Mouse (Mus musculus): ENCODE data around the gene D430041D05Rik. TPM values are rescaled to one million over a fixed set of nuclear protein-coding genes. Genes with fewer than 3 reads are reported as not detected.

Gene D430041D05Rik
- polyA plus RNA-seq, 1 experiment from 2014 or later: 0.12 TPM

DNA sequence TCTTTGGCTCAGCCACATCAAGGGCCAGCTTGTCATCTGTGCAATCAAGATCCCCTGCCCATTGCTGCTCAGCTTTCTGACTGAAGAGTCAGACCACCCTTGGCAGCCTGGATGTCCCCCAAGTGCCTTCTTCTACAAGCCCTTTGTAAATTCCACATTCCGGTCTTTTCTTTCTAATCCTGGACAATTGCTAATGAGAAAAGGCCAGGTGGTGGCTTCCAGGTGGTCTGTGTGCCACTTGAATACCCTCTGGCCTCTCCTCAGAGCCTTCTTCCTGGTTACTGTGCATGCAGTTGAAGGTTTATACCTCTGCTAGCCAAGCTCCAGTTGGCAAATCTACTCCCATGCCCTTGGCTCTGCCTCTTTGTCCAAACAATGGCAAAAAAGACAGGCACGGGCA is 92.6 kb downstream of the D430041D05Rik start:
- ATAC-seq: no peak
- no peak overlapping the region for H3K27ac ChIP-seq (ENCODE audit: low read length)
- WGBS: 71% methylated on average over 2 of the region's 2 CpGs
- no peaks in the 10 kb centered on the region for H3K36me3 ChIP-seq (ENCODE audit: control insufficient read depth, insufficient read depth, low read length)
- no peaks in the 10 kb centered on the region for H3K4me1 ChIP-seq (ENCODE audit: control insufficient read depth, insufficient read depth, low read length)
- H3K4me2 ChIP-seq (ENCODE audit: low read depth, low read length): no peak overlapping the region
- no peak overlapping the region for H3K9ac ChIP-seq (ENCODE audit: low read depth, low read length)
- H3K4me3 ChIP-seq (ENCODE audit: low read length): no peak overlapping the region
- H3K27me3 ChIP-seq (replicated peaks; ENCODE audit: control insufficient read depth, insufficient read depth, low read length): no peaks in the 10 kb centered on the region
- no peaks in the 10 kb centered on the region for H3K9me3 ChIP-seq (ENCODE audit: control insufficient read depth, low read length)

DNA sequence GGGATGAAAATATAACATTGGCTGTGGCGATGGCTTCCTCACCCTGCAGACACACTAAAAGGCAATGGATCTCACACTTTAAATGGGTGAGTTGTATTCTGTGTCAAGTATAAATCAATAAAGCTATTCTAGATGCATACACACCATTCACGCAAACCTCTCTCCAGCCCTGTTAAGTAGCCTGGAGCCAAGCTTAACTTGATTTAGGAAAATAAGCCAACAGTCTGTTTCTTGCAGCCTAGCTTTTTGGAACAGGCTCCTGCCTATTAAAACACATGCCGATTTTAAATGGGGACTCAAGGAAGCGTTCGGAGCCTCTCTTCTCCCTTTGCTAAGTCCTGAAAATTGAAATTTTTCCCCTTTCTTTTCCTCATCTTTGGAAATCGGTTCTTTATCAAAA is 93.2 kb downstream of the D430041D05Rik start:
- no peak overlapping the region for H3K9ac ChIP-seq (ENCODE audit: low read depth, low read length)
- 77% methylated on average over 6 of the region's 6 CpGs for WGBS
- no peaks in the 10 kb centered on the region for H3K36me3 ChIP-seq (ENCODE audit: control insufficient read depth, insufficient read depth, low read length)
- H3K9me3 ChIP-seq (ENCODE audit: control insufficient read depth, low read length): no peaks in the 10 kb centered on the region
- no peak overlapping the region for H3K4me3 ChIP-seq (ENCODE audit: low read length)
- H3K4me2 ChIP-seq (ENCODE audit: low read depth, low read length): no peak overlapping the region
- no peaks in the 10 kb centered on the region for H3K4me1 ChIP-seq (ENCODE audit: control insufficient read depth, insufficient read depth, low read length)
- H3K27ac ChIP-seq (ENCODE audit: low read length): no peak overlapping the region
- ATAC-seq: no peak
- H3K27me3 ChIP-seq (replicated peaks; ENCODE audit: control insufficient read depth, insufficient read depth, low read length): no peaks in the 10 kb centered on the region

DNA sequence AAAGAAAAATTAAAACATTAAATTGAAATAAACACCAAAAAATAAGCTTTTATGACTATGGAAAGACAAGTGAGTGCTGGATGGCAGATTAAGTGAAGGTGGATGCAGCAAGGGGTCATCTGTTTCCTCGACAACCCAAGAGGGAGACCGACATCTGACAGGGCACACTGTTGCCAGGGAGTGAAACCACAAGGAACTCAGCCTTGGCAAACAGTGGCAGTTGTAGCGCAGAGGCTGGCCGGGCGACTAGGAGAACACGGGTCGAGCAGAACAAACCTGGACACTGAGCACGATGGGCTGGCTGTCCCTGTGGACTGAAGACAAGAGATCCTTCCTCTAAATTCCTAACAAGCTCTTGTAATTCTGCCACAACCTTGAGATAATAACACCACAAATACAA is 94.3 kb downstream of the D430041D05Rik start:
- Histone ChIP-seq H3K9me3 (ENCODE audit: control insufficient read depth, low read length) (no peaks in the 10 kb centered on the region), H3K9ac (ENCODE audit: low read depth, low read length) (no peak overlapping the region), H3K4me1 (ENCODE audit: control insufficient read depth, insufficient read depth, low read length) (no peaks in the 10 kb centered on the region), H3K4me2 (ENCODE audit: low read depth, low read length) (no peak overlapping the region), H3K4me3 (ENCODE audit: low read length) (no peak overlapping the region), H3K36me3 (ENCODE audit: control insufficient read depth, insufficient read depth, low read length) (no peaks in the 10 kb centered on the region), H3K27me3 (replicated peaks; ENCODE audit: control insufficient read depth, insufficient read depth, low read length) (no peaks in the 10 kb centered on the region), H3K27ac (ENCODE audit: low read length) (no peak overlapping the region)
- WGBS: 75% methylated on average over 8 of the region's 8 CpGs
- ATAC-seq: no peak

DNA sequence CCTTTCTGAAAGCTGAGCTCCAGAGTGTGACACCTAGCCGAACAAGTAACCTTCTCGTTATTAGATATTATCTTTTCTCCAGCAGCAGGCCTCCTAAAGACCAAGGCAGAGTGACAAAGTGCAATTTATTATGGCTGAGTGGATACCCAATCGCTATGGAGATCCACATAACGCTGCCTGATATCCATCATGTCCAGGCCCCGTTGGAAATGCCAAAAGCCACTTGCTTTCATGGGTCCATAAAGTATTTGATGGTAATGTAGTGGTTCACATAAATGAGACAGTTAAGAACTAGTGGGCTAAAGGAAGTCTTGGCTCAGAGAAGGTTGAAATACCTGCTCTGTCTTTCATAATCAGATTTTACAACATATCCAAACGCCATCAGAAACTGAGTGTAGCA is 97.6 kb downstream of the D430041D05Rik start:
- no peak for ATAC-seq
- H3K4me3 ChIP-seq (ENCODE audit: low read length): no peak overlapping the region
- no peaks in the 10 kb centered on the region for H3K4me1 ChIP-seq (ENCODE audit: control insufficient read depth, insufficient read depth, low read length)
- 83% methylated on average over 6 of the region's 6 CpGs for WGBS
- no peaks in the 10 kb centered on the region for H3K27me3 ChIP-seq (replicated peaks; ENCODE audit: control insufficient read depth, insufficient read depth, low read length)
- H3K4me2 ChIP-seq (ENCODE audit: low read depth, low read length): no peak overlapping the region
- no peaks in the 10 kb centered on the region for H3K36me3 ChIP-seq (ENCODE audit: control insufficient read depth, insufficient read depth, low read length)
- no peak overlapping the region for H3K9ac ChIP-seq (ENCODE audit: low read depth, low read length)
- no peak overlapping the region for H3K27ac ChIP-seq (ENCODE audit: low read length)
- H3K9me3 ChIP-seq (ENCODE audit: control insufficient read depth, low read length): no peaks in the 10 kb centered on the region

DNA sequence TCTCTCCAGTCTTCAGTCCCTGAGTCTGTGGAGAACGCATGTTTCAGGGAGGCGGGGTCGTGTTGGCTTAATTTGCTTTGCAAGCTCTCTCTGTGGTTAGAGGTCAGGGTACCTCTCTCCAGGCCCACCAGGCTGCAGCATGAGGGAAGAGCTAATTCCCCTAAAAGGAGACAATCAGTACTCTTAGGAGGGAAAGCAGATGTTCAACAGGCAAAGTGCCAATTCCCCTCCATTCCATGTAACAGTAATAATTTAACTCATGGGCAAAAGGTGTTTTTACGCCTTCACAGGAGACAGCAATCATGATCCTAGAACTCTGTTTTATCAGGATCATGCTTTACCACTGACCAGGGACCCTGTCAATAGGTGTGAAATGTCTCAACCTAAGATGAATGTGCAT is 103.7 kb downstream of the D430041D05Rik start:
- no peak overlapping the region for H3K27ac ChIP-seq (ENCODE audit: low read length)
- H3K9ac ChIP-seq (ENCODE audit: low read depth, low read length): no peak overlapping the region
- H3K4me1 ChIP-seq (ENCODE audit: control insufficient read depth, insufficient read depth, low read length): peaks cover 2% of the 10 kb centered on the region; the same call in 1 of the 2 replicates
- ATAC-seq: no peak; the same call in 1 of the 2 replicates
- 40% methylated on average over 4 of the region's 4 CpGs for WGBS
- no peaks in the 10 kb centered on the region for H3K27me3 ChIP-seq (replicated peaks; ENCODE audit: control insufficient read depth, insufficient read depth, low read length)
- H3K9me3 ChIP-seq (ENCODE audit: control insufficient read depth, low read length): no peaks in the 10 kb centered on the region
- no peak overlapping the region for H3K4me2 ChIP-seq (ENCODE audit: low read depth, low read length)
- no peaks in the 10 kb centered on the region for H3K36me3 ChIP-seq (ENCODE audit: control insufficient read depth, insufficient read depth, low read length)
- H3K4me3 ChIP-seq (ENCODE audit: low read length): no peak overlapping the region

DNA sequence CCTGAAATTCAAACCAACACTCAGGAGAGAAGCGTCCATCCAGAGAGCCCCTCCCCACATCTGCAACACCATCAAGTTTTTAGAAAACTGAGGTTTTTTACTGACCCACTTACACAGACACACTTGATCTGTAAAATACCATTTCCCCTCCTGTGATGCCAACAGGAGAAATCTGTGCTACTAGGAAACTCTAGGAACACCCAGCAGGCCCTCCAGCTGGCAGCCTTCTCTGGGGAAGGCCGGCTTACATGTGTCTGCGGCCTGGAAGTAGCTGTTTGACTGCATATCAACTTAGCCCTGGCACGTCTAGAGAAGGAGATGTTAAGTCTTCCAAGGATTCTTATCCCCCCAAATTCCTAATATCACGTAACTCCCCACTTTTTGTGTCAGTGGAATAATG is 105.1 kb downstream of the D430041D05Rik start:
- H3K9ac ChIP-seq (ENCODE audit: low read depth, low read length): no peak overlapping the region
- WGBS: 77% methylated on average over 5 of the region's 5 CpGs
- H3K4me3 ChIP-seq (ENCODE audit: low read length): no peak overlapping the region
- H3K27ac ChIP-seq (ENCODE audit: low read length): no peak overlapping the region
- H3K27me3 ChIP-seq (replicated peaks; ENCODE audit: control insufficient read depth, insufficient read depth, low read length): no peaks in the 10 kb centered on the region
- H3K4me2 ChIP-seq (ENCODE audit: low read depth, low read length): no peak overlapping the region
- ATAC-seq: no peak
- H3K4me1 ChIP-seq (ENCODE audit: control insufficient read depth, insufficient read depth, low read length): peaks cover 2% of the 10 kb centered on the region; the same call in 1 of the 2 replicates
- H3K36me3 ChIP-seq (ENCODE audit: control insufficient read depth, insufficient read depth, low read length): no peaks in the 10 kb centered on the region
- H3K9me3 ChIP-seq (ENCODE audit: control insufficient read depth, low read length): no peaks in the 10 kb centered on the region

DNA sequence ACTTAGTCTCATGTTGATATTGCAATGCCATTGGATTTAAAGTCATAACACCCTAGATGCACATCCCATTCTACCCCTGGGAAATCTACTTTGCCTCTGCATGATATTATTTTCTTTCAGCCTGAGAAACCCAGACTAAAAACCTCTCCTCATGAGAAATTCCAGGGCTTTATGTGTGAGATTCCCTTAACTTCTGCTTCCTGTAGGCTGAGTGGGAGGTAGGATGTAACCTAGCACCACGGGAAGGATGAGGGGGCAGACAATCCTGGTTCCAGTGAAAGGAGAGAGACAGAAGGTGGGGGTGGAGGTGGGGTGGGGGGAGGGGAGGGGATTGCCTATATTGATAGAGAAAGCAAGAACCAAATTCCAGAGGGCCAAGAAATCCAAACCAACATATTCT is 110.9 kb downstream of the D430041D05Rik start:
- no peaks in the 10 kb centered on the region for H3K36me3 ChIP-seq (ENCODE audit: control insufficient read depth, insufficient read depth, low read length)
- no peaks in the 10 kb centered on the region for H3K27me3 ChIP-seq (replicated peaks; ENCODE audit: control insufficient read depth, insufficient read depth, low read length)
- H3K4me1 ChIP-seq (ENCODE audit: control insufficient read depth, insufficient read depth, low read length): no peaks in the 10 kb centered on the region
- H3K9ac ChIP-seq (ENCODE audit: low read depth, low read length): no peak overlapping the region
- no peak overlapping the region for H3K27ac ChIP-seq (ENCODE audit: low read length)
- H3K9me3 ChIP-seq (ENCODE audit: control insufficient read depth, low read length): no peaks in the 10 kb centered on the region
- ATAC-seq: no peak
- no peak overlapping the region for H3K4me3 ChIP-seq (ENCODE audit: low read length)
- 75% methylated on average over 1 of the region's 1 CpGs for WGBS
- H3K4me2 ChIP-seq (ENCODE audit: low read depth, low read length): no peak overlapping the region

DNA sequence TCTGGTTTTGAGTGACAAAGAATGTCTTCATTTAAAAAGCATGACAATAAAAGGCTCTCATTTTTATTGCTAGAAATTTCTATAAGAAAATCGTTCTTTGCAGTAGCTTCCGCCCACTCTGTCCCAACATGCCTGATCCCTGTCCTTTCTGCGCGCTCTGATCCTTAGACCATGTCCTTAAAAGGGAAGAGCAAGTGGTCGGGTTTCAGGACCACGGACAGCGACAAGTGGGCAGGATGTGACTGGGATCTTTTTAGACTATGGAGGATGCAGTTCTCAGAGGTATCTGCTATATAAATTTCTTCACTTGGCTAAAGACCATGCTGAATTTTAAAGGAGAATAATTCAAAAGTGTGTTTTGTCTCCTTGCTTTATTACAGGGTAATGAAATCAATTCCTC is 111.7 kb downstream of the D430041D05Rik start:
- Histone ChIP-seq H3K9ac (ENCODE audit: low read depth, low read length) (no peak overlapping the region), H3K4me2 (ENCODE audit: low read depth, low read length) (no peak overlapping the region), H3K4me1 (ENCODE audit: control insufficient read depth, insufficient read depth, low read length) (no peaks in the 10 kb centered on the region), H3K36me3 (ENCODE audit: control insufficient read depth, insufficient read depth, low read length) (no peaks in the 10 kb centered on the region), H3K27me3 (replicated peaks; ENCODE audit: control insufficient read depth, insufficient read depth, low read length) (no peaks in the 10 kb centered on the region), H3K27ac (ENCODE audit: low read length) (no peak overlapping the region), H3K4me3 (ENCODE audit: low read length) (no peak overlapping the region), H3K9me3 (ENCODE audit: control insufficient read depth, low read length) (no peaks in the 10 kb centered on the region)
- no peak for ATAC-seq
- WGBS: 12% methylated on average over 7 of the region's 7 CpGs

DNA sequence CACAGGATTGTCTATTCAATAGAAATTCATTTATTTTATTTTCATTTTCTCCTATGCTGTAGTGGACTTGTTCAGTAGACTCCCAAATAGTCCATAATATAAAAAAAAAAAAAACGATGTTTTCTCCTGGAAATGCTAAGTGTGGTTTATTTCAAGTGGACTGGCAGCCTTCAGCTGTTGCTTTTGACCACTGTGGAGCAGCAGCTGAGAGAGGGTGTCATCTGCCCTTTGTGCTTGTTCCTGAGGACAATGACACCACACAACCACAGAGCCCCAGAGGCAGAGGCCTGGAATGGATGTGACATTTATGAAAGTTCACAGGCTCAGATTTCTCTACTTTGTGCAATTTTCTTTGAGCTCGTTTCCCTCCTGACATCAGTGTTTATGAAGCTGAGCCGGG is 124.0 kb downstream of the D430041D05Rik start:
- 69% methylated on average over 3 of the region's 3 CpGs for WGBS

DNA sequence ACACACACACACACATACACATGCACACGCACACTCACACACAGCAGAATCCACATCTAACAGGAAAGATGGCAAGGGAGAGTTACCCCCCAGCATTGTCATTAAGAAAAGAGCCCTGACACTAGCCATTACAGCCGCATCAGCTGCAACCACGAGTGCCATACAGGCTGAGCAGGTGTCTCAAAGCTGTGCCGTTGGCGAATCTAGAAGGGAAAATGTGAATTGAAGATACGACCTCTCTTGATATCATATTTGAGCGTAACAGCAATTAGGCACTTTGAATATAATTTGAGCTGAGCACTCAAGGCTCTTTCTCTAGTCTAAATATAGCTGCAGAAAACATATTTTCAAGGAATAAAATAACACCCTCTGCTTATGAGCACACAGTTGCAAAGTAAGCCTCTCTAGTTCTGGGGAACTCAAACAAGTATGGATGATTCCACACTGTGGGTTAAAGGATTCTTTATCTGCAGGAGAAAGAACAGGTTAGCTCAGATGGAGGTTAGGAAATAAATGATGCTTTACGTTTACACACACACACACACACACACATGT is 127.3 kb downstream of the D430041D05Rik start:
- 90% methylated on average over 8 of the region's 8 CpGs for WGBS
- H3K9ac ChIP-seq (ENCODE audit: low read depth, low read length): no peak overlapping the region
- no peak overlapping the region for H3K27ac ChIP-seq (ENCODE audit: low read length)
- no peak overlapping the region for H3K4me2 ChIP-seq (ENCODE audit: low read depth, low read length)
- H3K9me3 ChIP-seq (ENCODE audit: control insufficient read depth, low read length): no peaks in the 10 kb centered on the region
- H3K4me1 ChIP-seq (ENCODE audit: control insufficient read depth, insufficient read depth, low read length): no peaks in the 10 kb centered on the region
- no peaks in the 10 kb centered on the region for H3K36me3 ChIP-seq (ENCODE audit: control insufficient read depth, insufficient read depth, low read length)
- no peak for ATAC-seq
- no peak overlapping the region for H3K4me3 ChIP-seq (ENCODE audit: low read length)
- H3K27me3 ChIP-seq (replicated peaks; ENCODE audit: control insufficient read depth, insufficient read depth, low read length): no peaks in the 10 kb centered on the region

More for the DNA sequence above, 124.0 kb downstream of the D430041D05Rik start:
- Histone ChIP-seq H3K4me2 (ENCODE audit: low read depth, low read length) (no peak overlapping the region), H3K4me3 (ENCODE audit: low read length) (no peak overlapping the region), H3K27ac (ENCODE audit: low read length) (no peak overlapping the region), H3K4me1 (ENCODE audit: control insufficient read depth, insufficient read depth, low read length) (no peaks in the 10 kb centered on the region), H3K9ac (ENCODE audit: low read depth, low read length) (no peak overlapping the region), H3K27me3 (replicated peaks; ENCODE audit: control insufficient read depth, insufficient read depth, low read length) (no peaks in the 10 kb centered on the region), H3K36me3 (ENCODE audit: control insufficient read depth, insufficient read depth, low read length) (no peaks in the 10 kb centered on the region), H3K9me3 (ENCODE audit: control insufficient read depth, low read length) (no peaks in the 10 kb centered on the region)
- no peak for ATAC-seq
